Mouse (Mus musculus): ENCODE measurements around the gene Il10rb. TPM values are rescaled to one million over a fixed set of nuclear protein-coding genes. Genes with fewer than 3 reads are reported as not detected.
A peak's percentile ranks its signal among the peaks of the same experiment; 100 is the strongest.

The Il10rb gene
- total RNA-seq, 1 experiment from 2014 or later, result 102 TPM

DNA sequence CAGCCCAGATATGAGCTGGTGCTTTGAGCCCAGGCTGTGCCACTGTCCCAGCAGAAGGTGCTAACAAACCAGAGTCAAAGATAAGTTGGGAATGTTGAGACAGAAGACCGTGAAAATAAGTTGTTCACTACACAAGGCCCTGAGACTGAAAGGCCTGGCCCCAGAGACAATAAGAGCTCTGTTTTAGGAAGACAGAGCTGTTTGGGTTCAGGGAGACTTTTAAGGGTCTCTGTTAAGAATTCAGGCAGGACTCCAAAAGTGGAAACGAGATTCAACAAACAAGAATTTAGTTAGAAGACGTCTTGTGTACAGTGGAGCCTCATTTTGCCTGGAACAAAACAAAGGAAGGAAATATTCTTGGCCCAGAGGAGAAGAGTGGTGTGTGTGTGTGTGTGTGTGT lies 26.6 kb upstream of the Il10rb start:
- ATAC-seq (replicated peaks; ENCODE audit: insufficient number of reproducible peaks, low FRiP score, low TSS enrichment, poor library complexity, severe bottlenecking), result no peak

- no peak for ATAC-seq (replicated peaks; ENCODE audit: insufficient number of reproducible peaks, low FRiP score, low TSS enrichment, poor library complexity, severe bottlenecking)
These were observed 25.8 kb upstream of the Il10rb start for GRCm38 (mm10) chr16:91380151-91380550.

DNA sequence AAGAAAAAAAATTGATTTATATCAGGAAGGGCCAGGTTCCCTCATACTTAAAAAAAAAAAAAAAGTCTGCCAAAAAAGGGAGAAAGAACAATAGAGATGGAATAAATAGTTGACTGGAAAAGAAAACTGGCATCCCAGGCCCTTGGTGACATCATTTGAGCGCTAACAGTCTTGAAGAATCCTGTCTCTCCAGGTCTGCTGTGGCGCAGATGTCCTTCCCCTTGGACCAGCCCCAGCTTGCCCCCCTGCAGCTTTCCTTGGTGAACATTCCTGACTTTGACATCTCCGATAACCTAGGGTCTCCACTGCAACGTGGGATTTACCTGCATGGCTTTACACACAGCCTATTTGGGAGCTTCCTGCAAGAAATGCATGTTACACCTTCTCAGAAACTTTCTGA lies 24.4 kb upstream of the Il10rb start:
- ATAC-seq (replicated peaks; ENCODE audit: insufficient number of reproducible peaks, low FRiP score, low TSS enrichment, poor library complexity, severe bottlenecking), result no peak

- peak; percentile 78 for ATAC-seq (replicated peaks; ENCODE audit: insufficient number of reproducible peaks, low FRiP score, low TSS enrichment, poor library complexity, severe bottlenecking)
These were observed 23.6 kb upstream of the Il10rb start for GRCm38 (mm10) chr16:91382261-91382790.

DNA sequence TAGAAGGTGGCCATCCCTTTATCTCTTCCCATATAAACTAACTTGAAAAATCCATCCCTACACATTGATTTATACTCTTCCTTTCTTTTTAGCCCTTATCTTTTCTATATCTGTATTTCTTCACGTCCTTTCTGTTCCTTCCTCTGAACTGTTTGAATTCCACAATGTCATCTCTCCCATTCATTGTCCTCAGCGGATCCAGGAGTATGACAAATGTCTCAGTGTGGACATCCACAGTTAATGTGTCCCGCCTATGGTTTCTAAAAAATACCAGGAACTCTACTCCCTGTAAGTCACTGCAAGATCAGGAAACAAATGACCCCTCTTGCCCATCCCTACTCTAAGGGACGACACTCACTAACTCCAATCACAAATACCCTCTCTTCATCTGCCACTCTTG lies 21.7 kb upstream of the Il10rb start:
- ATAC-seq (replicated peaks; ENCODE audit: insufficient number of reproducible peaks, low FRiP score, low TSS enrichment, poor library complexity, severe bottlenecking), result no peak

DNA sequence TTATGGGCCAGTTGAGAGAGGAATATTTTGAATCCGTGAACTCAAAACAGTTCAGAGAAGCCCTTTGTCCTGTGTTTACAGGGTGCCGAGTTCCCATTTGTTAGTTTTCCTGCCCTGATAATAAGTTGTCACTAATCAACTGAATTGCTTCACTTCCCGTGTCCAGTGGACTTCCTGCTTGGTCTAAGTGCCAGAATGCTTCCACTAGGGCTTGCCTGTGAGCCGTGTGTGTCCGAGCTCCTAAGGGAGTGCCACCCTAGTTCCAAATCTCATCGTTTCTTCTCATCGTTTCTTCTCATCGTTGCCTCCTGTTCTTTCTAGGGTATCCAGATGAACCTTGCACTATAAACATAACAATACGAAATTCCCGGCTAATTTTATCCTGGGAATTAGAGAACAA lies 20.3 kb upstream of the Il10rb start:
- peak; percentile 36; the same call in 1 of the 2 replicates for ATAC-seq (replicated peaks; ENCODE audit: insufficient number of reproducible peaks, low FRiP score, low TSS enrichment, poor library complexity, severe bottlenecking)

DNA sequence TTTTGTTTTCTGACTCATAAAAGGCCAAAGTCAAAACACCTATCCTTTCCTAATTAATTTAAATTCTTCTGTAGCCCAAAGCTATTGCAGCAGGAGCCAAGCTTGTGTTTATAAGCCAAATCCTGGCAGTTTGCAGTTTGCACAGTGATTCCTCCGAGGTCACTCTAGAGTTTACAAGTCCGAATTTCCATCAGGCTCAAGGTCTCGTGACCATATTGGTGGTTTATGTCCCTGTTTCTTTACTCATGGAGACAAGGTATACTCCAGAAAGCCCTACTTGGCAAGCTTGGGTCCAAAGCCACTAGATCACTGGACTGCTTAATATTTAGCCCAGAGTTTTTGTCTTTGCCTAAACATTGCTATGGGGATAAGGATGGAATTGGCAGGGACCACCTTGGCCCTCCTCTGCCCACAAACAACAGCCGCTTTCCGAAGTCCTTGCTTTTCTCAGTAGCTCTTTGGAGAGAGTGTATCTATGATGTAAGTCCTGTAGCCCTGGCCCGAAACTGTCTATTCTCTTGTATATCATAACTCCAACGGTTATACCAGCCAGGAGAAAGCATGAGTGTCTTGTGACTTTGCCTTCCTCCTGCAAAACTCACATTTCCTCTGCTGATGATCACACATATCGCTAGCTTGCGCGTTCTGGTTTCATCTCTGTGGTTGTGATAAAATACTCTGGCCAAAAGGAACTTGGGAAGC lies 19.4 kb upstream of the Il10rb start:
- no peak for ATAC-seq (replicated peaks; ENCODE audit: insufficient number of reproducible peaks, low FRiP score, low TSS enrichment, poor library complexity, severe bottlenecking)

GRCm38 (mm10) chr16:91387121-91387486 lies 18.9 kb upstream of the Il10rb start:
- ATAC-seq (replicated peaks; ENCODE audit: insufficient number of reproducible peaks, low FRiP score, low TSS enrichment, poor library complexity, severe bottlenecking), result no peak

GRCm38 (mm10) chr16:91390100-91390499 lies 15.9 kb upstream of the Il10rb start:
- ATAC-seq (replicated peaks; ENCODE audit: insufficient number of reproducible peaks, low FRiP score, low TSS enrichment, poor library complexity, severe bottlenecking), result 0 out of 2 replicates have a peak, but pooled peaks have one; percentile 54

DNA sequence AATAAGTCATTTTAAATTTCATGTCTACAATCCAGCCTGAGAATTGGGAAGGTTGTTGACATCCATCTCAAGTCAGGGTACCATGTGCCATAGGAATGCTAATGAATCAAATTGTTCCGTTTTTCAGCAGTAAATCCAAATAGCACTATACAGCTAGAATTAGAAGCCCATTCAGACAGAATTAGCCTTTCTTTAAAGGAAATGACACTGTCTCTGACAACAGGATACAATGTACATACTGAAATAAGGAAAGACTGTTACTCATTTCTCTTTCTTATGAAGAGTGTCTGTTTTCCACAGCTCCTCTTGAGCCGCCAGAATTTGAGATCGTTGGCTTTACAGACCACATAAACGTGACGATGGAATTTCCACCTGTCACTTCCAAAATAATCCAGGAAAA lies 14.5 kb upstream of the Il10rb start, which contains the start of gene Gm21970:
Gene Gm21970 (plus strand): TSS at position 301 of the 400 bp plus-strand sequence.
- no peak for ATAC-seq (replicated peaks; ENCODE audit: insufficient number of reproducible peaks, low FRiP score, low TSS enrichment, poor library complexity, severe bottlenecking)

DNA sequence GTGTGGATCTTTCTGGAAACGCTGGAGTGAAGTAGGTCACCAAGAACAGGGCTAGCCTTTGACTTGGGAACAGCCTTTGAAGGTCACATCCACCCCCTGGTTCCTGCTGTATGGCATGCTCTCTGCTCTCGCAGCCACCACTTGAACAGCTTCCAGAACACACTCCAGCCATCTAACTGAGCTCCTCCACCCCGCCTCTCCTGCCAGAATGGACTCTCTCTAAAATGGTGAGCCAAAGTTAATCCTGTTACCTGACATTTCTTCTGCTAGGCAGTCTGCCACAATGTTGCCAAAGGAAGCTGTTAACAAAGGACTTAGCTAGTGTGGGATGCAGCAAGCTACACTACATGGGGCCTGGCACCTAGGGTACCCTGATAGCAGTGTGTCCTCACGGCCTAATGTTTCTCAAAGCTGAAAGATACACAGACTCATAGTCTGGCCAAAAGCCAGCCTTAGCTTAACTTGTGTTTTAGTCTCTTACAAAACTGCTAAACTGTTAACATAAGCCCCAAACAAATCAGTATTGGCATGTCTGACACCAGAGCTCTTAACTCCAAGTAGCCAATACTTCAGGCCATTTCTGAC lies 11.0 kb upstream of the Il10rb start:
- ATAC-seq (replicated peaks; ENCODE audit: insufficient number of reproducible peaks, low FRiP score, low TSS enrichment, poor library complexity, severe bottlenecking), result no peak

DNA sequence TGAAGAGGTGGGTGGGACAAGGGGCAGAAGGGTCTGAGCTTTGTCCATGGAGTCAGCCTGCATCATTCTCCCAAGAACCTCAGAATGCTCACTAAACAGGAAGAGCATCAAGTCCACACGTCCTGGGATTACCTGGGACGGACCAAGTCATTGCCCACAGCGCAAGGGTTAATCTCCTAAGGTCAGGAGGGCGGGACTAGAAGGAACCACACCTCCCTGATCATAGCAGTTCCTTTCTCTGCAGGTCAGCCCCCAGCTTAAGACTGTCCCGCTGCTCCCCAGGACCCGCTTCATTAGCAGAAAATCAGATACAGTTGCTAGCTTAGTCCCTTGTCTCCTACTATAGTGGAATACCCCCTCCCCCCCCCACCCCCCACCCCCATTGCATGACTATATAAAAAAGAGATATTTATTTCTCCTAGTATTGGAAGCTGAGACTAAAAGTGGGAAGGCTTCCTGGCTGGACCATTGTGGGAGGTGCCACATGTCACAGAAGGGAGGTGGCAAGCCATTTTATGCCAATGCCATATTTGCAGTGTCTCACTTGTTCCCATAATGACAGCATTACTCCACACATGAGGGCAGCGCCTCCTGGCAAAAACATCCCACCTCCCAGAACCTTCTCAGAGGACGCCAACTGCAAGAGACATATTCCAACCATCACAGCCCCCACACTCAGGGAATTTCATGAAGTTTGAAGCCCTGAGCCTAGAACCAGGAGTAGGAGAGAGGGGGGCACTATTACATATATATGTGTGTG lies 10.2 kb upstream of the Il10rb start:
- ATAC-seq (replicated peaks; ENCODE audit: insufficient number of reproducible peaks, low FRiP score, low TSS enrichment, poor library complexity, severe bottlenecking), result no peak

DNA sequence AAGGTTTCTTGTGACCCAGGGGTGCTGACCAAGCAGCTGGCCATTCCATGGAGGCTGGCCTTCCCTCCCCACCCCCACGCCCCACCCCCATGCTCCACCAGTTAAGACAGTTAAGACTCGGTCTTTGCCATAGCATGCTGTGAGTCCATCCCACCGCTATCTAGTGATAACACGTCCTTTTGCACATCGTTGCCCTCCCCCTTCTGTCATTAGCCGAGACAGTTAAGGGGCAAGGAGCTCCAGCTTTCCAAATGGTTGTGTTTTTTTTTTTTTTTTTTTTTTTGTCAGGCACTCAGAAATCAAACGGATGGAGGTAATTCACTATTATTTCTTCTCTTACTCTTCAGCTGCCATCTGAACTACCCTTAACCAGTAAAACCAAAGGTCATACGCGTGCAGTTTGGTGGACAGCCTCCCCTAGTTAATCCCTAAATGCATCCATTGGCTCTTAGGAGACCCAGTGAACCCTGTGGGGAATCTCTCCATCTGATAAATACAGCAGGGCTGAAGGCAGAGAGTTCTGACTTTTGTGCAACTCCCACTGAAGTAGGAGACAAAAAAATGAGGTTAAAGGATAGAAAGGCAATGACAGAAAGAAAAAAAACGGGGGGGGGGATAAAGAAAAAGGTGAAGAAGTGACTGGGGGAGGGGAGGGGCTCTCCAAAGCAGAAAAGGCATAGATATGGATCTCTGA lies 9.0 kb upstream of the Il10rb start:
- ATAC-seq (replicated peaks; ENCODE audit: insufficient number of reproducible peaks, low FRiP score, low TSS enrichment, poor library complexity, severe bottlenecking), result no peak

- ATAC-seq (replicated peaks; ENCODE audit: insufficient number of reproducible peaks, low FRiP score, low TSS enrichment, poor library complexity, severe bottlenecking), result peak; percentile 87
These were observed 7.9 kb upstream of the Il10rb start for GRCm38 (mm10) chr16:91398030-91398429.

DNA sequence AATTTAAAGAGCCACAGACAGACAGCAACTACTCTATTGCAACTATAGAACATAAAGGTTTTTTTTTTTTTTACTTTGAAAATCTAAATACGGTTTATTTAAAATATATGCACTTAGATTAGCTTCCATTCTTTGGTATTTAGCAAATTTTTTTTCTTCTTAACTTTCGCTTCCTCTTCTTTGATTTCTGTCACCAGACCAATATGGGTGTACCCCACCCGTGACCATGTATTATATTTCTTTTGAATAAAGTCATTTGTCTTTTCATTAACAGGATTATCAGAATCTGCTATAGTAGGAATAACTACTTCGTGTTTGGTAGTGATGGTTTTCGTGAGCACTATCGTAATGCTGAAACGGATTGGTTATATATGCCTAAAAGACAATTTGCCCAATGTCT lies 7.0 kb upstream of the Il10rb start:
- ATAC-seq (replicated peaks; ENCODE audit: insufficient number of reproducible peaks, low FRiP score, low TSS enrichment, poor library complexity, severe bottlenecking), result no peak

- ATAC-seq (replicated peaks; ENCODE audit: insufficient number of reproducible peaks, low FRiP score, low TSS enrichment, poor library complexity, severe bottlenecking), result no peak
These were observed 4.3 kb upstream of the Il10rb start for GRCm38 (mm10) chr16:91401569-91402165.

GRCm38 (mm10) chr16:91403784-91404183 lies 2.2 kb upstream of the Il10rb start:
- no peak for ATAC-seq (replicated peaks; ENCODE audit: insufficient number of reproducible peaks, low FRiP score, low TSS enrichment, poor library complexity, severe bottlenecking)

GRCm38 (mm10) chr16:91404187-91404586 lies 1.8 kb upstream of the Il10rb start:
- ATAC-seq (replicated peaks; ENCODE audit: insufficient number of reproducible peaks, low FRiP score, low TSS enrichment, poor library complexity, severe bottlenecking), result no peak
